Mouse (Mus musculus) stomach, postnatal 0 days (tissue): ENCODE data around the gene Nlk.

Experiments used
- CTCF ChIP-seq: IDR thresholded peaks from 2 replicates; pipeline ENCODE4 v1.5.1; 2016; ENCODE audit warnings: antibody characterized with exemption, low read depth, mild to moderate bottlenecking, moderate library complexity
- EP300 ChIP-seq: optimal IDR thresholded peaks from 2 replicates; pipeline ENCODE3; 2016; ENCODE audit warnings: antibody characterized with exemption

DNA sequence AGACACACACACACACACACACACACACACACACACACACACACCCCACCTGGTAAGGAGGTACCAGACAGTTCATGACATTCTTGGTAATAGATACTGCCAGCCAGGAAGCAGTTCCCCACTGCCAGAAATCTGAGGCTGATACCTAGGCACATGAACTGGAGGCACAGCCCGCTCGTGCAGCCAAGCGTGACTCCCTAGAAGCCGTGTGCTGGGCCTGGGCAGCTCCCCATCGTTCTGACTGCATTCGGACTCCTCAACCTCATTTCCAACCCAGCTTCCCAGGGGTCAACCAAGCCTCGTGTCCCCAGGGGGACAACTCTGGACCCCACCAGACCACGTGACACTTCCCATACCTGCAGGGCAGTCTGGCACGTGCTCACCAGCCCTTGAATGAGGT, 168.5 kb downstream of the Nlk start:
- no peak for TF ChIP-seq CTCF
- no peak for TF ChIP-seq EP300
